Mouse (Mus musculus) liver, postnatal 0 days (tissue): ENCODE results near the gene Hist1h3a.

Experiments used
- CTCF ChIP-seq: sonication (generic); IDR thresholded peaks from 2 replicates; pipeline ENCODE4 v1.5.1; 2016; ENCODE audit warnings: antibody characterized with exemption, low read depth
- EP300 ChIP-seq: IDR thresholded peaks from 2 replicates; pipeline ENCODE4 v1.6.1; 2016; ENCODE audit warnings: antibody characterized with exemption, low read depth, mild to moderate bottlenecking

GRCm38 (mm10) chr13:23738041-23738440 is 24.1 kb downstream of the Hist1h3a start:
- no peak for TF ChIP-seq EP300
- no peak for TF ChIP-seq CTCF
